Mouse (Mus musculus) Muller cell, postnatal 12 days (primary cell): ENCODE measurements around the gene Slc38a6.
A peak's percentile ranks its signal among the peaks of the same experiment; 100 is the strongest.

Experiments used
- DNase-seq: peaks from one replicate; pipeline ENCODE4 v3.0.0-alpha.2; 2015; ENCODE audit errors: inconsistent ontology term

Gene Slc38a6

GRCm38 (mm10) chr12:73286287-73287092 is at the start of gene Slc38a6, which contains the start of gene Trmt5:
Gene Slc38a6 (plus strand): TSS chr12:73286779.
Gene Trmt5 (minus strand): TSS chr12:73286710.
- DNase-seq: peak; percentile 94

GRCm38 (mm10) chr12:73241960-73242359 is 44.6 kb upstream of the Slc38a6 start:
- DNase-seq: peak; percentile 6

- no peak for DNase-seq
Observed at GRCm38 (mm10) chr12:73245687-73246086, 40.9 kb upstream of the Slc38a6 start.

GRCm38 (mm10) chr12:73255006-73255405 is 31.6 kb upstream of the Slc38a6 start:
- no peak for DNase-seq

GRCm38 (mm10) chr12:73259269-73259668 is 27.3 kb upstream of the Slc38a6 start:
- DNase-seq: no peak

GRCm38 (mm10) chr12:73260339-73260738 is 26.2 kb upstream of the Slc38a6 start:
- DNase-seq: no peak

GRCm38 (mm10) chr12:73265381-73265978 is 21.1 kb upstream of the Slc38a6 start:
- DNase-seq: peak; percentile 85

GRCm38 (mm10) chr12:73266597-73266996 is 20.0 kb upstream of the Slc38a6 start:
- DNase-seq: no peak

GRCm38 (mm10) chr12:73268497-73268896 is 18.1 kb upstream of the Slc38a6 start:
- DNase-seq: no peak

GRCm38 (mm10) chr12:73269531-73269930 is 17.0 kb upstream of the Slc38a6 start:
- DNase-seq: no peak

- DNase-seq: no peak
Observed at GRCm38 (mm10) chr12:73269933-73270332, 16.6 kb upstream of the Slc38a6 start.

- no peak for DNase-seq
Observed at GRCm38 (mm10) chr12:73274921-73275320, 11.7 kb upstream of the Slc38a6 start.

- DNase-seq: no peak
Observed at GRCm38 (mm10) chr12:73287609-73288008, 1.0 kb downstream of the Slc38a6 start.

GRCm38 (mm10) chr12:73288626-73289025 is 2.0 kb downstream of the Slc38a6 start:
- DNase-seq: no peak

- DNase-seq: no peak
Observed at GRCm38 (mm10) chr12:73294884-73295283, 8.3 kb downstream of the Slc38a6 start.

- DNase-seq: peak; percentile 40
Observed at GRCm38 (mm10) chr12:73295505-73296140, 9.0 kb downstream of the Slc38a6 start.

- no peak for DNase-seq
Observed at GRCm38 (mm10) chr12:73298621-73299020, 12.0 kb downstream of the Slc38a6 start.

- DNase-seq: no peak
Observed at GRCm38 (mm10) chr12:73300531-73300930, 14.0 kb downstream of the Slc38a6 start.

- DNase-seq: no peak
Observed at GRCm38 (mm10) chr12:73304636-73305035, 18.1 kb downstream of the Slc38a6 start.

GRCm38 (mm10) chr12:73307750-73308149 is 21.2 kb downstream of the Slc38a6 start:
- peak; percentile 27 for DNase-seq

- DNase-seq: no peak
Observed at GRCm38 (mm10) chr12:73308711-73309110, 22.1 kb downstream of the Slc38a6 start.
